Mouse (Mus musculus) heart, adult 2 months (tissue): ENCODE measurements around the gene Fkbpl. TPM values are rescaled to one million over a fixed set of nuclear protein-coding genes. Genes with fewer than 3 reads are reported as not detected.

Source experiments
- DNase-seq, 2 experiments: peaks; one replicate each; pipeline ENCODE4 v3.0.0; 2021
- H3K27ac ChIP-seq: fragments of 200-600 bp; 2 replicates; pipeline ENCODE4 v1.8.1; 2022
- H3K27me3 ChIP-seq: fragments of 200-500 bp; 2 replicates; pipeline ENCODE4 v1.6.1; 2012; ENCODE audit warnings: mild to moderate bottlenecking, low read length, inconsistent platforms, mixed read lengths; ENCODE audit not compliant: control insufficient read depth, insufficient read depth
- H3K36me3 ChIP-seq: fragments of 200-500 bp; 2 replicates; pipeline ENCODE4 v1.6.1; 2012; ENCODE audit warnings: low read length, inconsistent platforms; ENCODE audit not compliant: control insufficient read depth, insufficient read depth
- H3K4me1 ChIP-seq: fragments of 200-500 bp; 2 replicates; pipeline ENCODE4 v1.6.1; 2011; ENCODE audit warnings: low read length; ENCODE audit not compliant: control insufficient read depth, insufficient read depth
- H3K4me3 ChIP-seq: fragments of 200-600 bp; 2 replicates; pipeline ENCODE4 v1.8.1; 2022
- H3K79me2 ChIP-seq: fragments of 200-500 bp; replicated peaks from 2 replicates; pipeline ENCODE4 v1.6.1; 2012; ENCODE audit warnings: mild to moderate bottlenecking, inconsistent platforms, low read length, moderate library complexity, mixed read lengths; ENCODE audit not compliant: control insufficient read depth, insufficient read depth
- H3K9ac ChIP-seq: fragments of 200-500 bp; 2 replicates; pipeline ENCODE4 v1.6.1; 2012; ENCODE audit warnings: low read depth, mild to moderate bottlenecking, control low read depth, inconsistent platforms, low read length, mixed read lengths
- CTCF ChIP-seq: fragments of 200-600 bp; IDR thresholded peaks from 2 replicates; pipeline ENCODE4 v1.8.1; 2022; ENCODE audit warnings: antibody characterized with exemption, mild to moderate bottlenecking, moderate library complexity
- EP300 ChIP-seq: fragments of 200-500 bp; IDR thresholded peaks from 2 replicates; pipeline ENCODE4 v1.6.1; 2011; ENCODE audit warnings: low read depth, low read length, control low read depth; ENCODE audit not compliant: insufficient read depth
- POLR2A ChIP-seq: fragments of 200-500 bp; IDR thresholded peaks from 2 replicates; pipeline ENCODE4 v1.6.1; 2011; ENCODE audit warnings: mild to moderate bottlenecking, low read depth, low read length, control low read depth; ENCODE audit not compliant: insufficient read depth
- WGBS: fragments of 180-500 bp; shearing (Covaris S2); methylation state at CpG from one replicate; pipeline ENCODE4 v1.1.7; 2018; 5-methylcytosine and 5-hydroxymethylcytosine counted together
- intact Hi-C: fragments of 180-260 bp; cut with DNase I; formaldehyde crosslinking; loops from one replicate; pipeline ENCODE4 v1.15.1; 2025
- polyA plus RNA-seq: library from polyadenylated mRNA; depleted of rRNA; stranded (reverse); fragments of >200 nt; gene quantifications from 2 replicates; pipeline ENCODE4 v1.2.3, GENCODE M21; 2012
- total RNA-seq, 2 experiments: library from RNA; stranded (reverse); gene quantifications; 2 replicates each; pipeline ENCODE4 v1.2.3; 2021

The Fkbpl gene
- total and polyA plus RNA-seq, 3 experiments: 4.0 to 7.9 (median 7.9) TPM

- H3K27me3 ChIP-seq: no peaks in the 10 kb centered on the region
- WGBS: 33% methylated on average over 11 of the region's 11 CpGs
- peak overlapping the region; percentile 85 for H3K27ac ChIP-seq
- TF ChIP-seq EP300 (no peak), POLR2A (peak; percentile 70)
- no peaks in the 10 kb centered on the region for H3K36me3 ChIP-seq
- peak; percentile 67 to 69 for DNase-seq
- H3K9ac ChIP-seq: peak overlapping the region; percentile 28
- intact Hi-C loops: no loop called here
- peak overlapping the region; percentile 44 for H3K4me3 ChIP-seq
- H3K4me1 ChIP-seq: peaks cover 27% of the 10 kb centered on the region
- H3K79me2 ChIP-seq: no peaks in the 10 kb centered on the region
Measured at GRCm38 (mm10) chr17:34660259-34660820, 15.8 kb downstream of the Fkbpl start.

DNA sequence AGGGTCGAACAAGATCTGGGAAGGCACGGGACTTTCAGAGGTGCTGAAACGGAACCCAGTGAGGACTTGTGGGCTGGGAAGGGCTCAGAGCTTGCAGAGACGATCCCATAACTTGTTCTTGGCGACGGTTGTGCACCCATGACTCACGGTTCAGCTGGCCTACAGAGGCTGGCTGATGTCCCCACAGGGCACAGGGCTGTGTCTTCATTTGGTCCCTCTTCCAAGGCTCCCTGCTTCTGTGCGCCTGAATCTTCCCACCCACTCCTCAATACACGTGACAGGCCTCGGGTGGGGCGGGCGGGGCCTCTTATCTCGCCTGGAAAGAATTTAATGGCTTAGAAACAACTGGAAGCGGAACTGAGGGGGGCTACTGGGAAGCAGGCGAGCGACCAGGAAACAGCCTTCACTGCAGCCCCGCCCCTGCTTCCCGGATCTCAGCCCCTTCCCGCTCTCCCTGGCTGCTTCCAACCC lies 16.6 kb downstream of the Fkbpl start:
- intact Hi-C loops: loop anchor here (1.0 kb wide), 1 partner anchor 20 kb away; no protein-coding TSS in a partner anchor
- peak; percentile 79 to 86 for DNase-seq
- WGBS: 2% methylated on average over 19 of the region's 19 CpGs

DNA sequence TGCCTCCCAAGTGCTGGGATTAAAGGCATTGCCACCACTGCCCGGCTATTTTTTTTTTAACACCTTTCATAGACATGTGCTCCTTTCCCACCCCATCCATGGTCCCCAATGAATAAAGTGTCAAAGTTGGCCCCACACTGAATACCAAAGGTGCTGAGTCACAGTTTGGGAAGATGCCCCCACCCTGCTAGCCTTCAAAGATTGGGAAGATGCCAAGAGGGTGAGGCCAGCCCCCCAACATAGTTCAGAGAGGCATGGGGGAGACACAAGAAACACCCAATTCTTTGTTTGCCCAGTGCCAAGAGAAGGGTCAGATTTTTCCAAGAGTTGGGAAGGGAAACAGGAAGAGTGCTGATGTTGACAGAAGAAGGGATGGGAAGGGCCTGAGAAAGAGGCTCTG lies 17.9 kb downstream of the Fkbpl start:
- Histone ChIP-seq H3K79me2 (no peaks in the 10 kb centered on the region), H3K4me3 (no peak overlapping the region), H3K27me3 (no peaks in the 10 kb centered on the region), H3K27ac (peak overlapping the region; percentile 18; the same call in 1 of the 2 replicates), H3K9ac (no peak overlapping the region), H3K4me1 (peaks cover 14% of the 10 kb centered on the region), H3K36me3 (no peaks in the 10 kb centered on the region)
- DNase-seq: no peak
- intact Hi-C loops: no loop called here
- no peak for TF ChIP-seq POLR2A
- TF ChIP-seq EP300: no peak
- no peak for TF ChIP-seq CTCF
- 72% methylated on average over 1 of the region's 1 CpGs for WGBS

More for the DNA sequence above, 16.6 kb downstream of the Fkbpl start:
- Histone ChIP-seq H3K27ac (peak overlapping the region; percentile 85), H3K79me2 (no peaks in the 10 kb centered on the region), H3K4me1 (peaks cover 21% of the 10 kb centered on the region), H3K4me3 (peak overlapping the region; percentile 44), H3K9ac (peak overlapping the region; percentile 28), H3K27me3 (no peaks in the 10 kb centered on the region), H3K36me3 (no peaks in the 10 kb centered on the region)
- TF ChIP-seq EP300 (peak; percentile 57; the same call in 1 of the 2 replicates), POLR2A (peak; percentile 69; the same call in 1 of the 2 replicates), CTCF (no peak)

- H3K4me3 ChIP-seq: no peak overlapping the region
- no peaks in the 10 kb centered on the region for H3K27me3 ChIP-seq
- TF ChIP-seq CTCF: no peak
- TF ChIP-seq POLR2A: no peak
- no peak for TF ChIP-seq EP300
- H3K36me3 ChIP-seq: no peaks in the 10 kb centered on the region
- intact Hi-C loops: no loop called here
- peak overlapping the region; percentile 18; the same call in 1 of the 2 replicates for H3K27ac ChIP-seq
- H3K9ac ChIP-seq: no peak overlapping the region
- WGBS: 86% methylated on average over 8 of the region's 8 CpGs
- peaks cover 13% of the 10 kb centered on the region for H3K4me1 ChIP-seq
- no peak for DNase-seq
- H3K79me2 ChIP-seq: no peaks in the 10 kb centered on the region
Measured at GRCm38 (mm10) chr17:34662978-34663377, 18.4 kb downstream of the Fkbpl start.

DNA sequence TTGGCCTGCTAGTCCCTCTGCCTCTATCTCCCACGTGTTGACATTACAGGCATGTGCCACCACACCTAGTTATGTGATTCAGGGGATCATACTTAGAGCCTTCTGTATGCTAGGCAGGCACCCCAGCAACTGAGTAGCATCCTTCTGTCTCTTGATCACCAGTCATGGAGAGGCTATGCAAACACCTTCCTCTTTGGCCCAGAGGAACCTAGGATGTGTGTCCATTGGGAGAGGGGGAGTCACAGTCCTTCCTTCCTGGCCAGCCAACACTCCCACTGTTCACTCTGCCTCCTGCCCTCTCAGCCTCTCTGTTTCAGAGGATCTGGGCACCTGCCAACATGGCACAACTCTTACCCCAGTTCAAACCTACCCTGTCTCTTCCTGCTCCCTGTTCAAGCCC lies 19.0 kb downstream of the Fkbpl start:
- no peak for DNase-seq
- H3K36me3 ChIP-seq: no peaks in the 10 kb centered on the region
- no peak overlapping the region; the same call in 1 of the 2 replicates for H3K27ac ChIP-seq
- intact Hi-C loops: no loop called here
- WGBS: 53% methylated on average over 1 of the region's 1 CpGs
- no peak for TF ChIP-seq POLR2A
- TF ChIP-seq CTCF: no peak
- no peak for TF ChIP-seq EP300
- no peaks in the 10 kb centered on the region for H3K27me3 ChIP-seq
- no peaks in the 10 kb centered on the region for H3K79me2 ChIP-seq
- no peak overlapping the region for H3K4me3 ChIP-seq
- no peak overlapping the region for H3K9ac ChIP-seq
- H3K4me1 ChIP-seq: peaks cover 13% of the 10 kb centered on the region

DNA sequence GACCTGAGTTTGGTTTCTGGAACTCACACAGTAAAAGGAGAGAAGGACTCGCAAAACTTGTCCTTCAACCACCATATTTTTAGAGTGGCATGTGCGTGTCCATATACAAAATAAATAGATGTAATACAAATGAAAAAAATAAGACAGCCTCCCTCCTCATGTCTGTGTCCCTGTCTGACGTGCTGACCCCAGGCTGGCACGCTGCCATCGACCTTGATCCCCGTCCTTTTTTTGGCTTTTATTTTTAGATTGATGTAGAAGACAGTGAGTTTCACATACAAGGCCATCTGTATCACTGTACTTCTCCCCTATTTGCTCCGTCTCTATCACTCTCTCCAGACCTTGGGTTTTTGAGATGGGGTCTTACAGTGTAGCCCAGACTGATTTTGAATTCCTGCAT lies 19.9 kb downstream of the Fkbpl start:
- Histone ChIP-seq H3K4me1 (peaks cover 10% of the 10 kb centered on the region), H3K79me2 (no peaks in the 10 kb centered on the region), H3K9ac (no peak overlapping the region), H3K36me3 (no peaks in the 10 kb centered on the region), H3K27me3 (no peaks in the 10 kb centered on the region), H3K4me3 (no peak overlapping the region), H3K27ac (no peak overlapping the region)
- no peak for TF ChIP-seq CTCF
- no peak for TF ChIP-seq EP300
- TF ChIP-seq POLR2A: no peak
- 52% methylated on average over 7 of the region's 7 CpGs for WGBS
- no peak for DNase-seq
- intact Hi-C loops: no loop called here
